Comparison of ENCODE assay signal across 22 mouse cellular contexts in the genomic region with DNA sequence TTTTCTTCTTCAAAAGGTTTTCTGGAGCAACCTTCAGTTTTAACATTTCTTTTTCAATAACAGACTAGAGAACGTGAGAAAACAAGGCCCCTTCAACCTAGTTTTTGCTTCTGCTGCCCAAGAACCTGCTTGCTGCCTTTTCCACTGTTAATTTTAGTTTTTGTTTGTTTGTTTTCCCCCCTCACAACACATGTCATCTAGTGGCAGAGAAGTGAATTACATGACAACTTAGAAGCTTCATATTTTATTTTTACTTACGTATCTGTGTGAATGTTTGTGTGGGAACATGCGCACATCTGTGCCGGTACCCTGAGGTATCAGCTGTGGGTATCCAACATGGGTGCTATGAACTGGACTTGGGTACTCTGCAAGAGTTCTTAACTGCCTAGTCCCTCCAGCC. TPM values are rescaled to one million over a fixed set of nuclear protein-coding genes. Genes with fewer than 3 reads are reported as not detected.
A peak's percentile ranks its signal among the peaks of the same experiment; 100 is the strongest.
DNase-seq lines count a peak whose midpoint lies in the region; ATAC-seq and TF ChIP-seq lines count a peak whose summit lies in the region.
"Had no signal": no experiment of that assay in that cellular context is flagged by ENCODE, and none has a peak within 500 bp of the region (broad histone marks: within the 10 kb centered on the region; RNA-seq: fewer than 3 reads in every experiment).

No protein-coding gene starts in this region.

- ATAC-seq in intestine, postnatal 0 days = no peak
- ATAC-seq in intestine, embryonic 15.5 days = no peak
- ATAC-seq in lung, embryonic 14.5 days (ENCODE audit: insufficient read depth) = no peak
- no peak for ATAC-seq in stomach, postnatal 0 days (ENCODE audit: low FRiP score, low TSS enrichment)
- ATAC-seq: inflammation-experienced regulatory T-cells, adult 6 months had no signal

- no peak overlapping the region for H3K4me3 ChIP-seq in intestine, postnatal 0 days (ENCODE audit: low read depth, low read length)
- H3K4me3 ChIP-seq in intestine, embryonic 15.5 days (replicated peaks) = no peak overlapping the region
- no peak overlapping the region for H3K4me3 ChIP-seq in lung, embryonic 14.5 days (ENCODE audit: low read depth, low read length)
- no peak overlapping the region for H3K4me3 ChIP-seq in E14TG2a.4 (replicated peaks; ENCODE audit: low read length)
- H3K4me3 ChIP-seq in stomach, postnatal 0 days (ENCODE audit: low read depth, low read length) = no peak overlapping the region
- H3K4me3 ChIP-seq: forebrain, embryonic 10.5 days; hindbrain, embryonic 12.5 days; kidney, embryonic 15.5 days; limb, embryonic 15.5 days; midbrain, embryonic 12.5 days; neural tube, embryonic 12.5 days had no signal

- H3K4me2 ChIP-seq in intestine, postnatal 0 days (replicated peaks; ENCODE audit: low read depth) = no peak overlapping the region
- no peak overlapping the region for H3K4me2 ChIP-seq in intestine, embryonic 15.5 days (replicated peaks)
- no peak overlapping the region for H3K4me2 ChIP-seq in lung, embryonic 14.5 days
- H3K4me2 ChIP-seq in stomach, postnatal 0 days (replicated peaks; ENCODE audit: low read depth) = no peak overlapping the region
- H3K4me2 ChIP-seq: hindbrain, embryonic 12.5 days; kidney, embryonic 15.5 days; limb, embryonic 15.5 days; midbrain, embryonic 12.5 days; neural tube, embryonic 12.5 days had no signal

- no peak overlapping the region for H3K9ac ChIP-seq in intestine, postnatal 0 days (ENCODE audit: low read depth, low read length)
- no peak overlapping the region for H3K9ac ChIP-seq in intestine, embryonic 15.5 days
- no peak overlapping the region for H3K9ac ChIP-seq in lung, embryonic 14.5 days
- no peak overlapping the region for H3K9ac ChIP-seq in stomach, postnatal 0 days (ENCODE audit: low read length)
- H3K9ac ChIP-seq: hindbrain, embryonic 12.5 days; kidney, embryonic 15.5 days; limb, embryonic 15.5 days; midbrain, embryonic 12.5 days; neural tube, embryonic 12.5 days had no signal

- 90% methylated on average over 4 of the region's 4 CpGs for WGBS in intestine, postnatal 0 days
- WGBS in intestine, embryonic 15.5 days = 92% methylated on average over 4 of the region's 4 CpGs
- 89% methylated on average over 4 of the region's 4 CpGs for WGBS in lung, embryonic 14.5 days
- 91% methylated on average over 4 of the region's 4 CpGs for WGBS in stomach, postnatal 0 days

- no peak overlapping the region for H3K27ac ChIP-seq in intestine, postnatal 0 days (ENCODE audit: low read depth, low read length)
- no peak overlapping the region for H3K27ac ChIP-seq in intestine, embryonic 15.5 days
- no peak overlapping the region for H3K27ac ChIP-seq in lung, embryonic 14.5 days (ENCODE audit: low read depth)
- no peak overlapping the region for H3K27ac ChIP-seq in stomach, postnatal 0 days (replicated peaks)
- H3K27ac ChIP-seq: forebrain, embryonic 10.5 days; hindbrain, embryonic 12.5 days; kidney, embryonic 15.5 days; limb, embryonic 15.5 days; midbrain, embryonic 12.5 days; neural tube, embryonic 12.5 days had no signal

- no peaks in the 10 kb centered on the region for H3K27me3 ChIP-seq in intestine, postnatal 0 days (replicated peaks; ENCODE audit: control insufficient read depth, insufficient read depth, low read length)
- no peaks in the 10 kb centered on the region for H3K27me3 ChIP-seq in intestine, embryonic 15.5 days (replicated peaks)
- H3K27me3 ChIP-seq in lung, embryonic 14.5 days (ENCODE audit: insufficient read depth, low read length) = no peaks in the 10 kb centered on the region
- 0 out of 2 replicates have a peak, but pooled peaks cover under 1% of the 10 kb centered on the region for H3K27me3 ChIP-seq in E14TG2a.4 (ENCODE audit: insufficient read depth, low read length)
- H3K27me3 ChIP-seq in stomach, postnatal 0 days (ENCODE audit: control insufficient read depth, insufficient read depth, low read length) = no peaks in the 10 kb centered on the region
- H3K27me3 ChIP-seq: hindbrain, embryonic 12.5 days; kidney, embryonic 15.5 days; limb, embryonic 15.5 days; midbrain, embryonic 12.5 days; neural tube, embryonic 12.5 days had no signal

- H3K9me3 ChIP-seq in intestine, postnatal 0 days (ENCODE audit: control insufficient read depth) = no peaks in the 10 kb centered on the region
- no peaks in the 10 kb centered on the region for H3K9me3 ChIP-seq in intestine, embryonic 15.5 days
- H3K9me3 ChIP-seq in lung, embryonic 14.5 days (ENCODE audit: low read depth, low read length) = no peaks in the 10 kb centered on the region
- peaks cover 5% of the 10 kb centered on the region for H3K9me3 ChIP-seq in E14TG2a.4 (ENCODE audit: low read length)
- no peaks in the 10 kb centered on the region for H3K9me3 ChIP-seq in stomach, postnatal 0 days (ENCODE audit: control insufficient read depth, low read length)
- H3K9me3 ChIP-seq: forebrain, embryonic 10.5 days; G1E; hindbrain, embryonic 12.5 days; kidney, embryonic 15.5 days; limb, embryonic 15.5 days; midbrain, embryonic 12.5 days; neural tube, embryonic 12.5 days had no signal

- no peak for TF ChIP-seq EP300 in stomach, postnatal 0 days (optimal IDR thresholded peaks at IDR 0.05)

- H3K36me3 ChIP-seq in intestine, postnatal 0 days (ENCODE audit: control insufficient read depth, insufficient read depth) = no peaks in the 10 kb centered on the region
- no peaks in the 10 kb centered on the region for H3K36me3 ChIP-seq in intestine, embryonic 15.5 days
- no peaks in the 10 kb centered on the region for H3K36me3 ChIP-seq in lung, embryonic 14.5 days (ENCODE audit: insufficient read depth)
- no peaks in the 10 kb centered on the region for H3K36me3 ChIP-seq in E14TG2a.4 (ENCODE audit: insufficient read depth, low read length)
- H3K36me3 ChIP-seq in stomach, postnatal 0 days (ENCODE audit: control insufficient read depth, insufficient read depth, low read length) = no peaks in the 10 kb centered on the region
- H3K36me3 ChIP-seq: forebrain, embryonic 10.5 days; G1E; hindbrain, embryonic 12.5 days; kidney, embryonic 15.5 days; limb, embryonic 15.5 days; midbrain, embryonic 12.5 days; neural tube, embryonic 12.5 days had no signal

- peak; percentile 45 for TF ChIP-seq CTCF in intestine, postnatal 0 days (IDR thresholded peaks at IDR 0.05; ENCODE audit: low read depth)
- peak; percentile 34; the same call in 1 of the 2 replicates for TF ChIP-seq CTCF in lung, embryonic 14.5 days (IDR thresholded peaks at IDR 0.05; ENCODE audit: low read depth)
- TF ChIP-seq CTCF in E14TG2a.4 (conservative IDR thresholded peaks at IDR 0.05; ENCODE audit: low read length) = peak; percentile 46
- peak; percentile 42 for TF ChIP-seq CTCF in stomach, postnatal 0 days (IDR thresholded peaks at IDR 0.05; ENCODE audit: low read depth)

- DNase-seq in lung, embryonic 14.5 days = no peak
- DNase-seq in lung, postnatal 36 days = no peak
- DNase-seq in stomach, postnatal 0 days (ENCODE audit: low spot score) = no peak
- DNase-seq in testis, postnatal 10 days (ENCODE audit: low spot score) = no peak
- DNase-seq: adrenal gland, adult 2 months; cerebellum, adult 2 months; cerebellum, postnatal 36 days; gastrocnemius, postnatal 10 days; layer of hippocampus, postnatal 36 days; lung, adult 2 months; spleen, adult 18-20 months had no signal

- no peaks in the 10 kb centered on the region for H3K4me1 ChIP-seq in intestine, postnatal 0 days (replicated peaks; ENCODE audit: control insufficient read depth, insufficient read depth, low read length)
- H3K4me1 ChIP-seq in intestine, embryonic 15.5 days (replicated peaks) = no peaks in the 10 kb centered on the region
- no peaks in the 10 kb centered on the region for H3K4me1 ChIP-seq in lung, embryonic 14.5 days (ENCODE audit: insufficient read depth)
- peaks cover 11% of the 10 kb centered on the region; the same call in 1 of the 2 replicates for H3K4me1 ChIP-seq in E14TG2a.4 (replicated peaks; ENCODE audit: low read depth, low read length)
- H3K4me1 ChIP-seq in stomach, postnatal 0 days (replicated peaks; ENCODE audit: control insufficient read depth, insufficient read depth) = no peaks in the 10 kb centered on the region
- H3K4me1 ChIP-seq: forebrain, embryonic 10.5 days; hindbrain, embryonic 12.5 days; limb, embryonic 15.5 days; midbrain, embryonic 12.5 days; neural tube, embryonic 12.5 days had no signal

RNA-seq across cellular contexts. Expression of a gene that starts 35.9 kb away (rescaled TPM):
- 71.0 and 72.5 TPM in 2 replicates for polyA plus RNA-seq in intestine, postnatal 0 days (2015; fragmentation: Nextera tagmentation; extraction: Ambion mirVana)
- polyA plus RNA-seq in intestine, embryonic 15.5 days (2015; fragmentation: Nextera tagmentation; extraction: Ambion mirVana) = 66.1 and 79.6 TPM in 2 replicates
- polyA plus RNA-seq in lung, embryonic 14.5 days (2014; fragmentation: Nextera tagmentation; extraction: Ambion mirVana) = 102 and 106 TPM in 2 replicates
- polyA plus RNA-seq in stomach, postnatal 0 days (2015; fragmentation: Nextera tagmentation; extraction: Ambion mirVana) = 71.6 and 79.2 TPM in 2 replicates

RNA-seq across cellular contexts. Expression of a gene that starts 39.9 kb away (rescaled TPM):
- polyA plus RNA-seq in intestine, postnatal 0 days (2015; fragmentation: Nextera tagmentation; extraction: Ambion mirVana) = 13.6 and 14.6 TPM in 2 replicates
- polyA plus RNA-seq in intestine, embryonic 15.5 days (2015; fragmentation: Nextera tagmentation; extraction: Ambion mirVana) = 15.1 and 16.3 TPM in 2 replicates
- polyA plus RNA-seq in lung, embryonic 14.5 days (2014; fragmentation: Nextera tagmentation; extraction: Ambion mirVana) = 23.4 and 24.8 TPM in 2 replicates
- 20.7 and 21.0 TPM in 2 replicates for polyA plus RNA-seq in stomach, postnatal 0 days (2015; fragmentation: Nextera tagmentation; extraction: Ambion mirVana)
- polyA plus RNA-seq: G1E had no signal
